Mouse (Mus musculus) embryonic facial prominence, embryonic 11.5 days (tissue): ENCODE data around the gene Ankrd44. TPM values are rescaled to one million over a fixed set of nuclear protein-coding genes. Genes with fewer than 3 reads are reported as not detected.

Experiments used
- ATAC-seq: fragments of 200-750 bp; cut with Nextera tagmentation; replicated peaks from 2 replicates; pipeline ENCODE4 v1.8.0; 2017; ENCODE audit warnings: low read depth; ENCODE audit not compliant: insufficient number of reproducible peaks, low FRiP score, low TSS enrichment
- DNase-seq: peaks from one replicate; pipeline ENCODE4 v3.0.0-alpha.2; 2015; ENCODE audit warnings: low spot score
- H3K27ac ChIP-seq: fragments of 300-500 bp; sonication (generic); replicated peaks from 2 replicates; pipeline ENCODE4 v1.5.1; 2014; ENCODE audit warnings: mild to moderate bottlenecking, low read depth, low read length, control low read depth
- H3K27me3 ChIP-seq: fragments of 300-500 bp; sonication (generic); 2 replicates; pipeline ENCODE4 v1.6.1; 2014; ENCODE audit warnings: mild to moderate bottlenecking, low read length, moderate library complexity, mixed read lengths; ENCODE audit not compliant: control insufficient read depth, insufficient read depth
- H3K36me3 ChIP-seq: fragments of 300-500 bp; sonication (generic); replicated peaks from 2 replicates; pipeline ENCODE4 v1.6.1; 2014; ENCODE audit warnings: low read depth, mild to moderate bottlenecking, low read length, moderate library complexity, mixed read lengths; ENCODE audit not compliant: control insufficient read depth, insufficient read depth
- H3K4me1 ChIP-seq: fragments of 300-500 bp; sonication (generic); 2 replicates; pipeline ENCODE4 v1.6.1; 2014; ENCODE audit warnings: low read length, mixed read lengths; ENCODE audit not compliant: control insufficient read depth, insufficient read depth
- H3K4me2 ChIP-seq: fragments of 300-500 bp; sonication (generic); 2 replicates; pipeline ENCODE4 v1.6.1; 2014; ENCODE audit warnings: low read depth, mild to moderate bottlenecking, control low read depth, low read length, moderate library complexity
- H3K4me3 ChIP-seq: fragments of 300-500 bp; sonication (generic); 2 replicates; pipeline ENCODE4 v1.5.1; 2014; ENCODE audit warnings: low read depth, low read length, control low read depth
- H3K9ac ChIP-seq: fragments of 300-500 bp; sonication (generic); replicated peaks from 2 replicates; pipeline ENCODE4 v1.6.1; 2014; ENCODE audit warnings: mild to moderate bottlenecking, control low read depth, low read length
- H3K9me3 ChIP-seq: fragments of 300-500 bp; sonication (generic); replicated peaks from 2 replicates; pipeline ENCODE4 v1.6.1; 2016; ENCODE audit warnings: mild to moderate bottlenecking, low read length, inconsistent platforms, mixed read lengths; ENCODE audit not compliant: control insufficient read depth
- WGBS: fragments of 180-500 bp; shearing (Covaris S2); extraction: QIAGEN DNeasy Blood & Tissue Kit; methylation state at CpG from one replicate; pipeline ENCODE4 v1.1.7; 2014; 5-methylcytosine and 5-hydroxymethylcytosine counted together
- polyA plus RNA-seq: library from polyadenylated mRNA; unstranded; fragments of >200 nt; fragmentation: Nextera tagmentation; extraction: Ambion mirVana; gene quantifications from 2 replicates; pipeline ENCODE4 v1.2.1, GENCODE M21; 2014

The Ankrd44 gene
- polyA plus RNA-seq, 1 experiment from 2014 or later = 24.4 TPM

DNA sequence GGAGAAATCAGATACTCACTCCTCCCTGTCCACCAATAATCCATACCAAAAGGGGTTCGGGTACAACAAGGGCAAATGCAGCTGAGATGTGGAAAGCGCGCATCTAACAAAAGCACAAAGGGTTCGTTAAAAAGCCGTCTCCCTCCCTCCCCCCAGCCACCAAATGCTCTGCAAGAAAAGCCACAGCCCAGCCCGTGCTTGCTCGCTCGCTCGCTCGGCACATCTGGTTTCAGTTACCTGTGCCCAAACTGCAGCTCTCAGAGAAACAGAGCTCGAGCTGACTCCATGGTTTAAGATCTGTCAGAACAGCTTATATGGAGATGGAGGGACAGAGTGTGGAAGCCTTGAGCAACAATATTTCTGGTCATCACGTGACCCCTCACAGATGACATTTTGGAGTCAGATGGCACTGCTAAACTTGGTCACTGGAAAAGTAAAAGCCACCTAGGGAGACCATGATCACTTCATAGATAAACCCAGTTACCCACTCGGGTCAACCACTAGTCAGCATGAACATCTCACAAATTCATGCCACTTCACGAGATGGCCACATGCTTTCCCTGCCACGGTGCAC lies 19.0 kb downstream of the Ankrd44 start:
- ATAC-seq (peak; percentile 83), DNase-seq (peak; percentile 93)
- Histone ChIP-seq H3K4me2 (peak overlapping the region; percentile 36), H3K4me3 (peak overlapping the region; percentile 12; the same call in 1 of the 2 replicates), H3K27ac (peak overlapping the region; percentile 89), H3K9me3 (no peaks in the 10 kb centered on the region), H3K27me3 (no peaks in the 10 kb centered on the region), H3K9ac (peak overlapping the region; percentile 44), H3K4me1 (peaks cover 9% of the 10 kb centered on the region), H3K36me3 (no peaks in the 10 kb centered on the region)
- 18% methylated on average over 15 of the region's 15 CpGs for whole genome bisulfite sequencing

DNA sequence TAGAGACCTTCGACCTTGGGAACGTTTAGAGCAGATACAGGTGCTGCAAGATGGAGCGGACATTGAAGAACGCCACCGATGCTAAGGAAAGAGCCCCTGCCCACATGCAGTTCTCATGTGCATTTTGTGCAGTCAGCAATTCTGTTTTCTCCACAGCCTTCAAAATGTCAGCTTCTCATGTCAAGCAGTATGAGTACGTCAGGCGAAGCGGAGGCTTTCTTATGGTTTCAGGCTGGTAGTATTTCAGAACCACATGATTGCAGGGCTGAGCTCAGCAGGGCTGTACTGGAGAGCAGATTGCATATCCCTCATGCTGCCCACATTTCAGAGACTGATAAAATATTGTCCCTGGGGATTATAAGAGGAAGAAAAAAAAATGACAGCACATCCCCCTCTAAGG lies 19.9 kb downstream of the Ankrd44 start:
- WGBS = 51% methylated on average over 8 of the region's 8 CpGs
- peak; percentile 44 for DNase-seq

DNA sequence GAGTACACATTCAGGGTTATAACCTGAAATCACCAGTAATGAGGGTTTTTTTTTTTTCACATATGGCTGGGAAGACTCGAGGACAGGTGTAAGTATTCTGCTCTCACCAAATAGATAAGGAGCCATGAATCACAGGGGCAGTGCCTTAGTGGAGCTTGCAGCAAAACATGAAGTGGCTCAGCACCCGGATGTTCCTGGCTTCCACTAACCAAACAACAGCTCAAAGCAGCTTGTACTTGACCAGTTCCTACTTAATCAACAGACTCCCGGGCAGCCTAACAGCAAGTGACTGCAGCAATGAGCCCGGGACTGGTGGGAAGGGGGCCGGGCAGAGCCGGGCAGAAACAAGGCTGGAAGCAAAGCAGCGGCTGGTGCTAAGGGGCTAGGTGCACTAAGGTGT lies 20.6 kb downstream of the Ankrd44 start:
- peaks cover 9% of the 10 kb centered on the region for H3K4me1 ChIP-seq
- 64% methylated on average over 7 of the region's 7 CpGs for WGBS
- H3K4me3 ChIP-seq = no peak overlapping the region
- H3K27ac ChIP-seq = no peak overlapping the region
- no peak for ATAC-seq
- no peak for DNase-seq
- H3K4me2 ChIP-seq = no peak overlapping the region
- H3K36me3 ChIP-seq = no peaks in the 10 kb centered on the region
- H3K27me3 ChIP-seq = no peaks in the 10 kb centered on the region
- no peaks in the 10 kb centered on the region for H3K9me3 ChIP-seq
- H3K9ac ChIP-seq = no peak overlapping the region

More for the DNA sequence above, 19.9 kb downstream of the Ankrd44 start:
- Histone ChIP-seq H3K4me1 (peaks cover 9% of the 10 kb centered on the region), H3K36me3 (no peaks in the 10 kb centered on the region), H3K27ac (peak overlapping the region; percentile 89), H3K9me3 (no peaks in the 10 kb centered on the region), H3K4me3 (peak overlapping the region; percentile 12), H3K27me3 (no peaks in the 10 kb centered on the region), H3K4me2 (peak overlapping the region; percentile 36), H3K9ac (peak overlapping the region; percentile 44)
- no peak for ATAC-seq

DNA sequence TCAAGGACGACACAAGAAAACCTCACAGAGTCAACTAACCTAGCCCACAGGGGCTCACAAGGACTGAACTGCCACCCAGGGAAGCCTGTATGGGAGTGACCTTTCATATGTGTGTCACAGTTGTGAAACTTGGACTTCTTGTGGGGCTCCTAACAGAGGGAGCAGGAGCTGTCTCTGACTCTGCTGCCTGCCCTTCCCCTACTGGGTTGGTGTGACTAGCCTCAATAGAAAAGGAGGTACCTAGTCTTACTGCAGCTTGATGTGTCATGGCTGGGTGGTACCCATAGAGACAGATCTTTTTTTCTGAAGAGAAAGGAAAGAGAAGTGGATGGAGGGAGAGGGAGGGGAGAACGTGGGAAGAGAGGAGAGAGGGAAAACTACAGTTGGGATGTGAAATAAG lies 22.0 kb downstream of the Ankrd44 start:
- WGBS = 76% methylated on average over 2 of the region's 2 CpGs
- ATAC-seq (no peak), DNase-seq (no peak)
- Histone ChIP-seq H3K4me2 (no peak overlapping the region), H3K4me1 (peaks cover 9% of the 10 kb centered on the region; the same call in 1 of the 2 replicates), H3K4me3 (no peak overlapping the region), H3K36me3 (no peaks in the 10 kb centered on the region), H3K27ac (no peak overlapping the region), H3K9ac (no peak overlapping the region), H3K9me3 (no peaks in the 10 kb centered on the region), H3K27me3 (no peaks in the 10 kb centered on the region)

DNA sequence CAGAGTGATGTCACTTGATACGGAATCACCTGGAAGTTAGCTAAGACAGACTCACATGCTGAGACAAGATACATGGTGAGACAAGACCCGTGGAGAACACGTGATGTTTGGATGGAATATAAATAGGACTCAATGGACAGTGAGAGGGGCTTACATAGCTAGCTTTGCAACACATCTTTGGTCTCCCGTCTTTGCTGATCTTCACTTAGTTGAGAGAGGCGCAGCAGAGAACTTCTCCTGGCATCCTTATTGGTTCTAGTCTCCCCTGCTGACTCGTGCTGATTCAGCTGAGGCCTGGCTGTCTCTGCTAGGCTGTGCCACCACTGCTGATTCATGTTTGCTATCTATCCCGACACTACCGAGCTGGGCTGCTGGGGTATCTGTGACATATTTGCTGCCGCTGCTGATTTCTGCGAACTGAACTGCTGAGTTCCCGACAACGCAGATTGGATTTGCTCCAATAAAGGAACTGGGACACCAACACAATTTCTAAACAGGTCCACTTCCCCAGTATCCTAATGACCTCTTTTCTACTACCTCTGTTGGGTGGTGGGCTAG lies 23.4 kb downstream of the Ankrd44 start:
- Histone ChIP-seq H3K4me2 (no peak overlapping the region), H3K27ac (no peak overlapping the region), H3K36me3 (no peaks in the 10 kb centered on the region), H3K4me1 (peaks cover 9% of the 10 kb centered on the region; the same call in 1 of the 2 replicates), H3K27me3 (no peaks in the 10 kb centered on the region), H3K4me3 (no peak overlapping the region), H3K9me3 (no peaks in the 10 kb centered on the region), H3K9ac (no peak overlapping the region)
- ATAC-seq (no peak), DNase-seq (no peak)
- 91% methylated on average over 12 of the region's 12 CpGs for WGBS

DNA sequence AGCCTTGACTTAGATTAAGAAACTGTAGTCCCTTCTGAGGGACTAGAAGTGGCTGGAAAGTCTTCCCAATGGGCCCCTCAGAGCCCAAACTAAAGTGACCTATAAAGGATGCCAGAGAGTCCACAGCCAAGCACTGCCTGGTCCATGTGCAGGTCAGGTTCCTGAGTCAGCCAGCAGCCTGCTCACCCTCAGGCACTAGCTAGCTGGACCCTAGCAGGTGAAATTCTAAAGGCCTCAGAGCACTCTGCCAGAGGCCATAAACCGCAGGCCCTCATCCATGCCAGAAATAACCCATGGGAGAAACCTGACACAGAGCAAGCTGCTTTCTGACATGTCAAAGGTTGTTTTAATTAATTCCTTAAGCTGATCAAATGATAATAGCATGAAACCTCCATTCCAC lies 25.1 kb downstream of the Ankrd44 start:
- H3K36me3 ChIP-seq = no peaks in the 10 kb centered on the region
- H3K27ac ChIP-seq = no peak overlapping the region
- peaks cover 2% of the 10 kb centered on the region; the same call in 1 of the 2 replicates for H3K4me1 ChIP-seq
- no peak overlapping the region for H3K9ac ChIP-seq
- ATAC-seq (no peak), DNase-seq (no peak)
- WGBS = 47% methylated on average over 1 of the region's 1 CpGs
- no peaks in the 10 kb centered on the region for H3K27me3 ChIP-seq
- no peak overlapping the region for H3K4me2 ChIP-seq
- H3K4me3 ChIP-seq = no peak overlapping the region
- H3K9me3 ChIP-seq = no peaks in the 10 kb centered on the region

DNA sequence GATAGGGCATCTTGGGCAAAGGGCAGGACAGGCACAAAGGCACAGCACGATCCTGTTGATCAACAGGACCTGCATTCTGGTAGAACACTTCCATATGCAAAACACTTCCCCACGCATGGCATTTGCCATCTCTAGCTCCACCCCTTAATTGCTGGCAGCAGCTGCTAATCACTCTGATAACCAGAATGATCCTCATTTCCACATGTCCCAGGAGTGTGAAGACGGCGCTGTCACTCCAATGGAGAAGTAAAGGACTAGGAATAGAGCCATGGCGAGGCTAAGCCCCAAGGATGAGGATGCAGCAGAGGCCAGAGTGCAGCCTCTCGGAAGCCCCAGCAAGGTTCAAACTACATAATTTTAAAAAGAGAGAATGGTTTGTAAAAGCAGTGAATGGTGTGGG lies 26.9 kb downstream of the Ankrd44 start:
- no peak for ATAC-seq

DNA sequence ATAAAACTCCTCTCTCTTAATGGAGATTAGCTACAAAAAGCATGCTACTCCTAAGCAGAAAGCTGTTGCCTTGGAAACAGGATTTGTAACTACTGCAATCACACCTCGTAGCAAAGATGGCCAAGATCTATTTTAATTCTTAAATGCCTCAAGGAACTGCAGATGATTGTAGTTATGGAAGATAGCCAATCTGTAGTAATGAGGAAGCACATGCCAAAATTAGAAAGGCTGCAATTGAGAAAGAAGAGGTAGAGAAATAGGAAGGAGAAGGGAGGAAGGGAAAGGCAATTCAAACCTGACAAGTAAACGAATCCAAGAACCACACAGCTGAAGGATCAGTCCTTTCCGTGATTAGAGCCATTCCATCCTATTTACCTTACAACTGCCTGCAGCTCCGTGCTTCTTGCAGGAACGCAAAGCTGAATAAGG lies 27.5 kb downstream of the Ankrd44 start:
- Histone ChIP-seq H3K36me3 (no peaks in the 10 kb centered on the region), H3K4me2 (no peak overlapping the region), H3K4me3 (no peak overlapping the region), H3K4me1 (no peaks in the 10 kb centered on the region), H3K9me3 (no peaks in the 10 kb centered on the region), H3K27ac (no peak overlapping the region), H3K9ac (no peak overlapping the region), H3K27me3 (no peaks in the 10 kb centered on the region)
- DNase-seq (no peak), ATAC-seq (no peak)
- WGBS = 47% methylated on average over 5 of the region's 5 CpGs

More for the DNA sequence above, 26.9 kb downstream of the Ankrd44 start:
- Histone ChIP-seq H3K27ac (no peak overlapping the region), H3K27me3 (no peaks in the 10 kb centered on the region), H3K36me3 (no peaks in the 10 kb centered on the region), H3K4me2 (no peak overlapping the region), H3K4me3 (no peak overlapping the region), H3K9me3 (no peaks in the 10 kb centered on the region), H3K9ac (no peak overlapping the region), H3K4me1 (no peaks in the 10 kb centered on the region)
- no peak for DNase-seq
- 78% methylated on average over 6 of the region's 6 CpGs for WGBS
